In the genomic region with DNA sequence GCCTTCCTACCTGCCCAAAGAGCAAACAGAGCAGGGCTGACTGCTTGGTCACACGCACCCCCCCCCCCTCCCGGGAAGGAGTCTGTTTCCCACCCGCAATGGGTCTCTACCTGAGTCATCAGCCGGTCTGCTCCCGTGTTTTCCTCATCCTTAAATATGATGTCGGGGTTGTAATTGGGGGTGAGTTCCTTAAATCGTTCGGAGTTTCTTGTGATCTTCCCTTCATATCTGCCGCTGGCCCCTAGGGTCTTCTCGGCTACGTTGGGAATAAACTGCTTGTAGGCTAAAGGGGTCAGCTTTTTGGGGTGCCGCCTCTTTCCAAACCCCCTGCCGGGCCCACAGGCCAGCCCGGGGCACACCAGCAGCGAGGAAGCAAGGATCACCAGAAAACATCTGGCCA, we compare ENCODE assay signal across 10 mouse cellular contexts. TPM values are rescaled to one million over a fixed set of nuclear protein-coding genes. Genes with fewer than 3 reads are reported as not detected.
DNase-seq lines count a peak whose midpoint lies in the region; ATAC-seq and TF ChIP-seq lines count a peak whose summit lies in the region.
"Had no signal": no experiment of that assay in that cellular context is flagged by ENCODE, and none has a peak within 500 bp of the region (broad histone marks: within the 10 kb centered on the region; RNA-seq: fewer than 3 reads in every experiment).

No protein-coding gene starts in this region.

- TF ChIP-seq POLR2A in kidney, adult 2 months (IDR thresholded peaks at IDR 0.05; ENCODE audit: low read depth, low read length) = no peak

- H3K9ac ChIP-seq in kidney, postnatal 0 days (ENCODE audit: low read depth, low read length) = no peak overlapping the region
- no peak overlapping the region for H3K9ac ChIP-seq in embryonic facial prominence, embryonic 12.5 days
- peak overlapping the region; percentile 74 for H3K9ac ChIP-seq in hindbrain, embryonic 13.5 days
- H3K9ac ChIP-seq in midbrain, embryonic 15.5 days = peak overlapping the region; percentile 58

- no peak for ATAC-seq in kidney, postnatal 0 days (replicated peaks; ENCODE audit: low FRiP score, low read depth)
- no peak for ATAC-seq in embryonic facial prominence, embryonic 12.5 days (ENCODE audit: insufficient number of reproducible peaks, insufficient read depth, low FRiP score, low TSS enrichment)
- no peak for ATAC-seq in hindbrain, embryonic 13.5 days (ENCODE audit: low FRiP score)
- ATAC-seq in midbrain, embryonic 15.5 days (replicated peaks) = no peak

- no peaks in the 10 kb centered on the region for H3K36me3 ChIP-seq in kidney, postnatal 0 days (ENCODE audit: insufficient read depth, low read length)
- H3K36me3 ChIP-seq in kidney, adult 2 months (ENCODE audit: control insufficient read depth, insufficient read depth, low read length) = no peaks in the 10 kb centered on the region
- no peaks in the 10 kb centered on the region for H3K36me3 ChIP-seq in embryonic facial prominence, embryonic 12.5 days
- no peaks in the 10 kb centered on the region for H3K36me3 ChIP-seq in hindbrain, embryonic 13.5 days
- no peaks in the 10 kb centered on the region for H3K36me3 ChIP-seq in midbrain, embryonic 15.5 days (replicated peaks)
- H3K36me3 ChIP-seq: G1E had no signal

- DNase-seq in kidney, postnatal 0 days (ENCODE audit: low spot score) = no peak
- no peak for DNase-seq in kidney, adult 2 months
- no peak for DNase-seq in left cerebral cortex, adult 11 months (ENCODE audit: low spot score)
- no peak for DNase-seq in frontal cortex, adult 2 months (ENCODE audit: extremely low spot score in 1 of 2, low spot score in 1 of 2)
- DNase-seq in layer of hippocampus, adult 18-20 months (ENCODE audit: low spot score in 2 of 2) = no peak
- DNase-seq: kidney, postnatal 14 days had no signal

- H3K4me2 ChIP-seq in kidney, postnatal 0 days (ENCODE audit: low read length) = peak overlapping the region; percentile 44
- H3K4me2 ChIP-seq in embryonic facial prominence, embryonic 12.5 days (replicated peaks) = peak overlapping the region; percentile 45
- peak overlapping the region; percentile 88 for H3K4me2 ChIP-seq in hindbrain, embryonic 13.5 days
- peak overlapping the region; percentile 92 for H3K4me2 ChIP-seq in midbrain, embryonic 15.5 days

- H3K4me3 ChIP-seq in kidney, postnatal 0 days (replicated peaks; ENCODE audit: low read depth, low read length) = peak overlapping the region; percentile 29
- H3K4me3 ChIP-seq in kidney, adult 2 months (ENCODE audit: insufficient read depth, low read depth, low read length) = no peak overlapping the region
- peak overlapping the region; percentile 52 for H3K4me3 ChIP-seq in embryonic facial prominence, embryonic 12.5 days
- peak overlapping the region; percentile 56 for H3K4me3 ChIP-seq in hindbrain, embryonic 13.5 days
- H3K4me3 ChIP-seq in midbrain, embryonic 15.5 days = peak overlapping the region; percentile 64

- no peaks in the 10 kb centered on the region; the same call in 1 of the 2 replicates for H3K4me1 ChIP-seq in kidney, postnatal 0 days (replicated peaks; ENCODE audit: insufficient read depth, low read length)
- 0 out of 2 replicates have a peak, but pooled peaks cover 4% of the 10 kb centered on the region for H3K4me1 ChIP-seq in kidney, adult 2 months (ENCODE audit: control insufficient read depth, insufficient read depth, low read length)
- H3K4me1 ChIP-seq in embryonic facial prominence, embryonic 12.5 days = peaks cover 5% of the 10 kb centered on the region; the same call in 1 of the 2 replicates
- peaks cover 45% of the 10 kb centered on the region for H3K4me1 ChIP-seq in hindbrain, embryonic 13.5 days (replicated peaks)
- peaks cover 43% of the 10 kb centered on the region for H3K4me1 ChIP-seq in midbrain, embryonic 15.5 days

- no peak overlapping the region for H3K27ac ChIP-seq in kidney, postnatal 0 days
- no peak overlapping the region for H3K27ac ChIP-seq in kidney, adult 2 months (ENCODE audit: insufficient read depth, low read depth, low read length)
- H3K27ac ChIP-seq in embryonic facial prominence, embryonic 12.5 days = no peak overlapping the region
- peak overlapping the region; percentile 81 for H3K27ac ChIP-seq in hindbrain, embryonic 13.5 days
- H3K27ac ChIP-seq in midbrain, embryonic 15.5 days = peak overlapping the region; percentile 80

- peaks cover 73% of the 10 kb centered on the region for H3K27me3 ChIP-seq in kidney, postnatal 0 days (ENCODE audit: insufficient read depth, low read length)
- H3K27me3 ChIP-seq in kidney, adult 2 months (replicated peaks; ENCODE audit: control insufficient read depth, insufficient read depth, low read length) = no peaks in the 10 kb centered on the region
- H3K27me3 ChIP-seq in embryonic facial prominence, embryonic 12.5 days = peaks cover 91% of the 10 kb centered on the region
- peaks cover 100% of the 10 kb centered on the region for H3K27me3 ChIP-seq in hindbrain, embryonic 13.5 days
- H3K27me3 ChIP-seq in midbrain, embryonic 15.5 days (replicated peaks) = peaks cover 71% of the 10 kb centered on the region

- H3K9me3 ChIP-seq in kidney, postnatal 0 days (replicated peaks; ENCODE audit: low read length) = no peaks in the 10 kb centered on the region
- no peaks in the 10 kb centered on the region for H3K9me3 ChIP-seq in embryonic facial prominence, embryonic 12.5 days
- no peaks in the 10 kb centered on the region for H3K9me3 ChIP-seq in hindbrain, embryonic 13.5 days
- no peaks in the 10 kb centered on the region for H3K9me3 ChIP-seq in midbrain, embryonic 15.5 days
- H3K9me3 ChIP-seq: G1E had no signal

- under 1% methylated on average over 14 of the region's 15 CpGs for WGBS in kidney, postnatal 0 days
- WGBS in kidney, adult 2 months = 3% methylated on average over 15 of the region's 15 CpGs
- under 1% methylated on average over 14 of the region's 15 CpGs for WGBS in embryonic facial prominence, embryonic 12.5 days
- WGBS in hindbrain, embryonic 13.5 days = 1% methylated on average over 14 of the region's 15 CpGs
- 0% methylated on average over 15 of the region's 15 CpGs for WGBS in midbrain, embryonic 15.5 days

- no peak for TF ChIP-seq CTCF in kidney, postnatal 0 days (IDR thresholded peaks at IDR 0.05; ENCODE audit: low read depth)
- no peak for TF ChIP-seq CTCF in kidney, adult 2 months (conservative IDR thresholded peaks at IDR 0.05; ENCODE audit: insufficient read depth, insufficient read length, low read depth, low read length)

RNA-seq across cellular contexts. Expression of a gene that starts 0.7 kb away (rescaled TPM):
- 0.64 and 0.75 TPM in 2 replicates for polyA plus RNA-seq in kidney, postnatal 0 days (2015; fragmentation: Nextera tagmentation; extraction: Ambion mirVana)
- polyA plus RNA-seq in kidney, adult 2 months (2012; rRNA removed) = 0.69 and 1.1 TPM in 2 replicates
- 1.5 and 1.6 TPM in 2 replicates for polyA plus RNA-seq in embryonic facial prominence, embryonic 12.5 days (2016; fragmentation: Nextera tagmentation; extraction: Ambion mirVana)
- polyA plus RNA-seq in hindbrain, embryonic 13.5 days (2015; fragmentation: Nextera tagmentation; extraction: Ambion mirVana) = 1.6 and 1.8 TPM in 2 replicates
- 1.1 and 1.4 TPM in 2 replicates for polyA plus RNA-seq in midbrain, embryonic 15.5 days (2015; fragmentation: Nextera tagmentation; extraction: Ambion mirVana)
- 2.9 and 3.5 TPM in 2 replicates for polyA plus RNA-seq in frontal cortex, adult 2 months (2012; rRNA removed)
- total RNA-seq in layer of hippocampus, adult 18-20 months (2021) = 1 to 10 TPM; 1.2 to 1.3 TPM
- total RNA-seq: G1E had no signal
- polyA plus RNA-seq: G1E had no signal

Comparison
In these comparisons a context has a peak if more than half of its experiments do, and no peak if none do; other contexts are left out.
1. H3K27ac ChIP-seq: peak in hindbrain, embryonic 13.5 days (single experiment) and midbrain, embryonic 15.5 days (single experiment); none in kidney, postnatal 0 days (single experiment), kidney, adult 2 months (single experiment) and embryonic facial prominence, embryonic 12.5 days (single experiment).
2. H3K9ac ChIP-seq: peak in hindbrain, embryonic 13.5 days (single experiment) and midbrain, embryonic 15.5 days (single experiment); none in kidney, postnatal 0 days (single experiment) and embryonic facial prominence, embryonic 12.5 days (single experiment).
3. Peak in every context shown above with its lines, with median percentiles within 50 percentile points of each other: H3K4me2 ChIP-seq.